Mouse (Mus musculus) CD4-positive naive resting alpha-beta T cell, adult 57 days (primary cell): ENCODE data around the gene Marc1. TPM values are rescaled to one million over a fixed set of nuclear protein-coding genes. Genes with fewer than 3 reads are reported as not detected.

Experiments
- total RNA-seq: library from RNA; stranded (reverse); gene quantifications from one replicate; pipeline ENCODE4 v1.2.4, GENCODE M21; 2023

Marc1 gene
- total RNA-seq = not detected

GRCm38 (mm10) chr1:184810780-184811575 lies at the start of gene Marc1:
Marc1 (minus strand) TSS chr1:184811313.

GRCm38 (mm10) chr1:184846092-184846750 lies 35.1 kb upstream of the Marc1 start, which contains the start of gene Marc2:
Marc2 (minus strand) TSS chr1:184846451.

Other genes starting within 250 kb of the Marc1 start
- gene Hlx, start 78.7 kb downstream of the Marc1 start, total RNA-seq = 0.92 TPM
- 152 TPM for gene Marc2, start 35.1 kb upstream of the Marc1 start, total RNA-seq
- 0.24 TPM for gene C130074G19Rik, start 71.9 kb upstream of the Marc1 start, total RNA-seq
- gene Mark1, start 188.3 kb upstream of the Marc1 start, total RNA-seq = not detected